Mouse (Mus musculus): ENCODE data around the gene Tmem9b. TPM values are rescaled to one million over a fixed set of nuclear protein-coding genes. Genes with fewer than 3 reads are reported as not detected.

Gene Tmem9b
- 94.9 and 95.7 TPM in 2 replicates for polyA plus RNA-seq (2015; fragmentation: Nextera tagmentation; extraction: Ambion mirVana)

GRCm38 (mm10) chr7:109752008-109752925, at the start of gene Tmem9b:
Tmem9b (minus strand) TSS chr7:109752875.
- Histone ChIP-seq H3K4me2 (ENCODE audit: low read length) (peak within 1 kb of the TSS; percentile 85), H3K9me3 (replicated peaks; ENCODE audit: low read length) (no peaks in the 10 kb centered on the region), H3K27ac (peak within 1 kb of the TSS; percentile 90), H3K9ac (ENCODE audit: low read depth, low read length) (peak within 1 kb of the TSS; percentile 92), H3K27me3 (ENCODE audit: insufficient read depth, low read length) (no peaks in the 10 kb centered on the region), H3K4me3 (replicated peaks; ENCODE audit: low read depth, low read length) (peak within 1 kb of the TSS; percentile 93), H3K4me1 (replicated peaks; ENCODE audit: insufficient read depth, low read length) (peaks cover 4% of the 10 kb centered on the region), H3K36me3 (ENCODE audit: insufficient read depth, low read length) (no peaks in the 10 kb centered on the region)
- peak; percentile 14; the same call in 1 of the 2 replicates for TF ChIP-seq CTCF (IDR thresholded peaks at IDR 0.05; ENCODE audit: low read depth)
- under 1% methylated on average over 63 of the region's 74 CpGs for WGBS
- peak; percentile 83 for ATAC-seq (replicated peaks; ENCODE audit: low FRiP score, low read depth)
- DNase-seq (ENCODE audit: low spot score): peak; percentile 83

GRCm38 (mm10) chr7:109800626-109801025, 48.0 kb upstream of the Tmem9b start:
- H3K27ac ChIP-seq: no peak overlapping the region
- no peaks in the 10 kb centered on the region for H3K9me3 ChIP-seq (replicated peaks; ENCODE audit: low read length)
- 75% methylated on average over 4 of the region's 4 CpGs for WGBS
- no peak overlapping the region for H3K4me2 ChIP-seq (ENCODE audit: low read length)
- no peak for TF ChIP-seq CTCF (IDR thresholded peaks at IDR 0.05; ENCODE audit: low read depth)
- no peak overlapping the region for H3K9ac ChIP-seq (ENCODE audit: low read depth, low read length)
- H3K36me3 ChIP-seq (ENCODE audit: insufficient read depth, low read length): no peaks in the 10 kb centered on the region
- H3K27me3 ChIP-seq (ENCODE audit: insufficient read depth, low read length): no peaks in the 10 kb centered on the region
- no peak for DNase-seq (ENCODE audit: low spot score)
- ATAC-seq (replicated peaks; ENCODE audit: low FRiP score, low read depth): no peak
- no peak overlapping the region for H3K4me3 ChIP-seq (replicated peaks; ENCODE audit: low read depth, low read length)
- no peaks in the 10 kb centered on the region for H3K4me1 ChIP-seq (replicated peaks; ENCODE audit: insufficient read depth, low read length)

- no peak for ATAC-seq (replicated peaks; ENCODE audit: low FRiP score, low read depth)
Measured at GRCm38 (mm10) chr7:109799168-109799567, 46.5 kb upstream of the Tmem9b start.

GRCm38 (mm10) chr7:109795564-109795963, 42.9 kb upstream of the Tmem9b start:
- H3K9ac ChIP-seq (ENCODE audit: low read depth, low read length): no peak overlapping the region
- WGBS: 55% methylated on average over 5 of the region's 5 CpGs
- TF ChIP-seq CTCF (IDR thresholded peaks at IDR 0.05; ENCODE audit: low read depth): no peak
- no peak overlapping the region for H3K4me2 ChIP-seq (ENCODE audit: low read length)
- no peak for DNase-seq (ENCODE audit: low spot score)
- H3K36me3 ChIP-seq (ENCODE audit: insufficient read depth, low read length): no peaks in the 10 kb centered on the region
- no peak overlapping the region for H3K27ac ChIP-seq
- no peak overlapping the region for H3K4me3 ChIP-seq (replicated peaks; ENCODE audit: low read depth, low read length)
- no peak for ATAC-seq (replicated peaks; ENCODE audit: low FRiP score, low read depth)
- no peaks in the 10 kb centered on the region for H3K9me3 ChIP-seq (replicated peaks; ENCODE audit: low read length)
- H3K4me1 ChIP-seq (replicated peaks; ENCODE audit: insufficient read depth, low read length): peaks cover 4% of the 10 kb centered on the region; the same call in 1 of the 2 replicates
- H3K27me3 ChIP-seq (ENCODE audit: insufficient read depth, low read length): no peaks in the 10 kb centered on the region

More at GRCm38 (mm10) chr7:109799168-109799567, 46.5 kb upstream of the Tmem9b start:
- Histone ChIP-seq H3K4me2 (ENCODE audit: low read length) (no peak overlapping the region), H3K4me3 (replicated peaks; ENCODE audit: low read depth, low read length) (no peak overlapping the region), H3K27me3 (ENCODE audit: insufficient read depth, low read length) (no peaks in the 10 kb centered on the region), H3K36me3 (ENCODE audit: insufficient read depth, low read length) (no peaks in the 10 kb centered on the region), H3K4me1 (replicated peaks; ENCODE audit: insufficient read depth, low read length) (peaks cover 4% of the 10 kb centered on the region; the same call in 1 of the 2 replicates), H3K27ac (no peak overlapping the region), H3K9me3 (replicated peaks; ENCODE audit: low read length) (no peaks in the 10 kb centered on the region), H3K9ac (ENCODE audit: low read depth, low read length) (no peak overlapping the region)
- 56% methylated on average over 11 of the region's 11 CpGs for WGBS
- no peak for DNase-seq (ENCODE audit: low spot score)
- TF ChIP-seq CTCF (IDR thresholded peaks at IDR 0.05; ENCODE audit: low read depth): no peak

- no peak overlapping the region for H3K27ac ChIP-seq
- ATAC-seq (replicated peaks; ENCODE audit: low FRiP score, low read depth): no peak
- no peak overlapping the region for H3K4me3 ChIP-seq (replicated peaks; ENCODE audit: low read depth, low read length)
- WGBS: 71% methylated on average over 2 of the region's 2 CpGs
- no peaks in the 10 kb centered on the region for H3K9me3 ChIP-seq (replicated peaks; ENCODE audit: low read length)
- no peak for DNase-seq (ENCODE audit: low spot score)
- H3K4me1 ChIP-seq (replicated peaks; ENCODE audit: insufficient read depth, low read length): peaks cover 4% of the 10 kb centered on the region; the same call in 1 of the 2 replicates
- no peak for TF ChIP-seq CTCF (IDR thresholded peaks at IDR 0.05; ENCODE audit: low read depth)
- no peak overlapping the region for H3K9ac ChIP-seq (ENCODE audit: low read depth, low read length)
- no peak overlapping the region for H3K4me2 ChIP-seq (ENCODE audit: low read length)
- no peaks in the 10 kb centered on the region for H3K36me3 ChIP-seq (ENCODE audit: insufficient read depth, low read length)
- H3K27me3 ChIP-seq (ENCODE audit: insufficient read depth, low read length): no peaks in the 10 kb centered on the region
Measured at GRCm38 (mm10) chr7:109794556-109794955, 41.9 kb upstream of the Tmem9b start.

- no peaks in the 10 kb centered on the region for H3K27me3 ChIP-seq (ENCODE audit: insufficient read depth, low read length)
- H3K9ac ChIP-seq (ENCODE audit: low read depth, low read length): no peak overlapping the region
- H3K4me3 ChIP-seq (replicated peaks; ENCODE audit: low read depth, low read length): no peak overlapping the region
- no peaks in the 10 kb centered on the region for H3K9me3 ChIP-seq (replicated peaks; ENCODE audit: low read length)
- no peak for ATAC-seq (replicated peaks; ENCODE audit: low FRiP score, low read depth)
- H3K4me1 ChIP-seq (replicated peaks; ENCODE audit: insufficient read depth, low read length): peaks cover 4% of the 10 kb centered on the region; the same call in 1 of the 2 replicates
- TF ChIP-seq CTCF (IDR thresholded peaks at IDR 0.05; ENCODE audit: low read depth): peak; percentile 81
- no peaks in the 10 kb centered on the region for H3K36me3 ChIP-seq (ENCODE audit: insufficient read depth, low read length)
- peak; percentile 68 for DNase-seq (ENCODE audit: low spot score)
- no peak overlapping the region for H3K4me2 ChIP-seq (ENCODE audit: low read length)
- H3K27ac ChIP-seq: no peak overlapping the region
- WGBS: 78% methylated on average over 2 of the region's 2 CpGs
Measured at GRCm38 (mm10) chr7:109792759-109793158, 40.1 kb upstream of the Tmem9b start.

Measured in kidney, postnatal 0 days (tissue).